Mouse (Mus musculus) embryonic fibroblast, embryonic 13.5 days (primary cell): ENCODE measurements around the gene Rfk.

Experiments used
- CTCF ChIP-seq: IDR thresholded peaks from 2 replicates; pipeline ENCODE4 v1.5.1; 2011; ENCODE audit warnings: mild to moderate bottlenecking, control low read depth, low read length, moderate library complexity, borderline replicate concordance; ENCODE audit not compliant: insufficient read depth
- POLR2A ChIP-seq: IDR thresholded peaks from 2 replicates; pipeline ENCODE4 v1.6.1; 2011; ENCODE audit warnings: low read depth, mild to moderate bottlenecking, control low read depth, low read length, moderate library complexity

GRCm38 (mm10) chr19:17354362-17354761, 39.5 kb upstream of the Rfk start:
- TF ChIP-seq CTCF (no peak), POLR2A (no peak)
